Mouse (Mus musculus) monocyte, adult 2 months (primary cell): ENCODE measurements around the gene Plcl1.
"Not testable (repeated sequence)": the region's sequence is repeated elsewhere in the genome, so short reads cannot be mapped to it uniquely, and the experiment has no call there.

Experiments used
- DNase-seq, 2 experiments: peaks; one replicate each; pipeline ENCODE4 v3.0.0; 2022; ENCODE audit warnings: low spot score in 2 of 2, low read depth in 1 of 2

Plcl1 gene

GRCm38 (mm10) chr1:55438617-55439016, 32.9 kb downstream of the Plcl1 start:
- DNase-seq, result no peak

- DNase-seq, result no peak
Measured at GRCm38 (mm10) chr1:55445043-55445688, 39.4 kb downstream of the Plcl1 start.

- DNase-seq, result no peak
Measured at GRCm38 (mm10) chr1:55445689-55446044, 39.9 kb downstream of the Plcl1 start.

GRCm38 (mm10) chr1:55446273-55446672, 40.6 kb downstream of the Plcl1 start:
- no peak for DNase-seq

- no peak for DNase-seq
Measured at GRCm38 (mm10) chr1:55446876-55447275, 41.2 kb downstream of the Plcl1 start.

- no peak for DNase-seq
Measured at GRCm38 (mm10) chr1:55447661-55448060, 41.9 kb downstream of the Plcl1 start.

- DNase-seq, result no peak
Measured at GRCm38 (mm10) chr1:55448104-55448503, 42.4 kb downstream of the Plcl1 start.

GRCm38 (mm10) chr1:55449779-55450178, 44.1 kb downstream of the Plcl1 start:
- DNase-seq, result no peak

- DNase-seq, result no peak
Measured at GRCm38 (mm10) chr1:55454119-55454518, 48.4 kb downstream of the Plcl1 start.

- no peak for DNase-seq
Measured at GRCm38 (mm10) chr1:55462301-55462700, 56.6 kb downstream of the Plcl1 start.

GRCm38 (mm10) chr1:55473756-55474155, 68.0 kb downstream of the Plcl1 start:
- DNase-seq, result no peak

GRCm38 (mm10) chr1:55474976-55475375, 69.3 kb downstream of the Plcl1 start:
- no peak for DNase-seq

- not testable (repeated sequence) for DNase-seq
Measured at GRCm38 (mm10) chr1:55487371-55487770, 81.7 kb downstream of the Plcl1 start.

- no peak for DNase-seq
Measured at GRCm38 (mm10) chr1:55488261-55488660, 82.5 kb downstream of the Plcl1 start.

- no peak for DNase-seq
Measured at GRCm38 (mm10) chr1:55489355-55489754, 83.6 kb downstream of the Plcl1 start.

- DNase-seq, result no peak
Measured at GRCm38 (mm10) chr1:55499872-55500271, 94.2 kb downstream of the Plcl1 start.

GRCm38 (mm10) chr1:55500981-55501682, 95.4 kb downstream of the Plcl1 start:
- no peak for DNase-seq

GRCm38 (mm10) chr1:55505811-55506210, 100.1 kb downstream of the Plcl1 start:
- DNase-seq, result no peak

GRCm38 (mm10) chr1:55507061-55507460, 101.3 kb downstream of the Plcl1 start:
- DNase-seq, result no peak

- no peak for DNase-seq
Measured at GRCm38 (mm10) chr1:55509587-55509986, 103.9 kb downstream of the Plcl1 start.

GRCm38 (mm10) chr1:55512165-55512564, 106.4 kb downstream of the Plcl1 start:
- DNase-seq, result no peak

- not testable (repeated sequence) for DNase-seq
Measured at GRCm38 (mm10) chr1:55512799-55513198, 107.1 kb downstream of the Plcl1 start.

- DNase-seq, result no peak
Measured at GRCm38 (mm10) chr1:55517182-55517581, 111.5 kb downstream of the Plcl1 start.
